Mouse (Mus musculus): ENCODE data around the gene Cst7.

Cst7 gene

DNA sequence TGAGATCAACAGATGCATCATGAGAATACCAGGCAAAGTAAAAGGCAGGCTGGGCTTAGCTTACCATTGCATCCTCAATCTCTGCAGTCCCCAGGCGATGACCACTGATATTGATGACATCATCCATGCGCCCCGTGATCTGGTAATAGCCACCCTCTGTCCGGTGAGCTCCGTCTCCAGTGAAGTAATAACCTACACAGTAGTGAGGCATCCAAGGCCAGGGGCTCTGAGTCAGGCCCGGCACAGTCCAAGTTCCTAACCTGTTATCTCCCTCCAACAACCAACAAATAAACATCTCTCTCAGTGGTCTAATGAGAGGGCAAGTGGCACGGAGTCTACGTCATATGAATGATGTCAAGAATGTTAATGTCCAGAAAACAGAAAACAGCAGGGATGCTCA, 54.7 kb downstream of the Cst7 start:
- in situ Hi-C loops (cut with MboI, MseI), result no loop called here

DNA sequence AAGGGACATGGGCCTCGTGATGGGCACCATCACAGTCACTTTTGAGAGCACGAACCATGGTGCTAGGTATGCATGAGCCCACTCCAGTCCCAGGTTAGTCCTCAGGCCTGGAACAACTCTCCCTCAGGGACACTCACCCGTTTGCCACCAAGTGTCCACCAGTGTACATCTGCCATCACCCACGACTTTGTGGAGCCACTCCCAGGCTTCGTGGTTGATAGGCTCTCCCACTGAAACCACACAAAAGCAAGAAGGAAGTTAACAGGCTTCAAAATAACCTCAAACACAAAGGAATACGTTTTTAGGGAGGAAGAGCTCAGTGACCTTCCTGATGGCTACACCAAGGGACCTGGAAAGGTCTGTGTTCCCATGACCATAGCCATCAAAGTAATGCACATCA, 56.9 kb downstream of the Cst7 start:
- in situ Hi-C loops (cut with MboI, MseI), result no loop called here
